Mouse (Mus musculus) CH12.LX (cell line): ENCODE results near the gene Tsg101. TPM values are rescaled to one million over a fixed set of nuclear protein-coding genes. Genes with fewer than 3 reads are reported as not detected.

Source experiments
- DNase-seq: peaks from one replicate; pipeline ENCODE4 v3.0.0-alpha.2; 2013; ENCODE audit errors: extremely low read depth
- H3K27ac ChIP-seq: 2 replicates; pipeline ENCODE4 v1.5.1; 2012; ENCODE audit warnings: low read depth, mild to moderate bottlenecking, control low read depth, moderate library complexity; ENCODE audit not compliant: insufficient read depth
- H3K27me3 ChIP-seq: replicated peaks from 2 replicates; pipeline ENCODE3; 2012; ENCODE audit warnings: inconsistent platforms
- H3K36me3 ChIP-seq, 2 experiments: replicated peaks in 1 of 2; 2 replicates each; pipeline versions ENCODE3 to v1.6.1; 2012; ENCODE audit warnings: inconsistent platforms in 1 of 2, low read length in 1 of 2, mild to moderate bottlenecking in 1 of 2, mixed read lengths in 1 of 2, moderate library complexity in 1 of 2; ENCODE audit not compliant: control insufficient read depth in 1 of 2, insufficient read depth in 1 of 2
- H3K4me1 ChIP-seq, 2 experiments: 2 replicates each; pipeline ENCODE4 v1.6.1; 2012; ENCODE audit warnings: inconsistent platforms in 1 of 2, moderate library complexity in 1 of 2; ENCODE audit not compliant: insufficient read depth in 2 of 2, control insufficient read depth in 1 of 2
- H3K4me2 ChIP-seq: 2 replicates; pipeline ENCODE4 v1.6.1; 2012; ENCODE audit warnings: low read depth, mild to moderate bottlenecking, control low read depth; ENCODE audit not compliant: poor library complexity, insufficient read depth, severe bottlenecking
- H3K4me3 ChIP-seq, 3 experiments: fragments of 150-350 bp in 1 of 3; sonication (generic) in 1 of 3; replicated peaks in 1 of 3; 2 replicates each; pipeline versions ENCODE3 to v1.5.1; 2011 to 2012; ENCODE audit warnings: low read depth in 2 of 3, low read length in 2 of 3, mild to moderate bottlenecking in 2 of 3, moderate library complexity in 2 of 3, control low read depth in 1 of 3, improper control_type of control experiment in 1 of 3, inconsistent platforms in 1 of 3, mixed read lengths in 1 of 3; ENCODE audit not compliant: poor library complexity in 1 of 3
- H3K79me2 ChIP-seq: replicated peaks from 2 replicates; pipeline ENCODE4 v1.6.1; 2012; ENCODE audit warnings: mild to moderate bottlenecking, moderate library complexity; ENCODE audit not compliant: control insufficient read depth, poor library complexity, insufficient read depth, severe bottlenecking; ENCODE audit errors: extremely low read depth
- H3K9ac ChIP-seq: 2 replicates; pipeline ENCODE4 v1.6.1; 2012; ENCODE audit warnings: low read depth, mild to moderate bottlenecking, control low read depth, moderate library complexity; ENCODE audit not compliant: insufficient read depth
- H3K9me3 ChIP-seq: replicated peaks from 2 replicates; pipeline ENCODE3; 2012; ENCODE audit warnings: low read length, inconsistent platforms, mixed read lengths
- CHD1 ChIP-seq: IDR thresholded peaks from 2 replicates; pipeline ENCODE4 v1.6.1; 2012; ENCODE audit warnings: low read depth, low read length, improper control_type of control experiment, inconsistent platforms
- CHD2 ChIP-seq: IDR thresholded peaks from 2 replicates; pipeline ENCODE4 v1.6.1; 2011; ENCODE audit warnings: low read length, improper control_type of control experiment
- CTCF ChIP-seq, 2 experiments: IDR thresholded peaks in 1 of 2; conservative IDR thresholded peaks in 1 of 2; 2 replicates each; pipeline ENCODE4 v1.5.1; 2011 to 2012; ENCODE audit warnings: low read depth in 2 of 2, low read length in 2 of 2, improper control_type of control experiment in 1 of 2, inconsistent platforms in 1 of 2, mild to moderate bottlenecking in 1 of 2, moderate library complexity in 1 of 2
- EP300 ChIP-seq: IDR thresholded peaks from 2 replicates; pipeline ENCODE4 v1.6.1; 2011; ENCODE audit warnings: low read length, improper control_type of control experiment
- GABPA ChIP-seq: IDR thresholded peaks from 2 replicates; pipeline ENCODE4 v1.6.1; 2012; ENCODE audit warnings: low read depth, low read length, improper control_type of control experiment, inconsistent platforms; ENCODE audit not compliant: insufficient replicate concordance
- IRF4 ChIP-seq: IDR thresholded peaks from 2 replicates; pipeline ENCODE4 v1.6.1; 2014; ENCODE audit warnings: low read depth, mild to moderate bottlenecking, inconsistent platforms, low read length, improper control_type of control experiment
- JUN ChIP-seq: IDR thresholded peaks from 2 replicates; pipeline ENCODE4 v1.6.1; 2011; ENCODE audit warnings: low read depth, mild to moderate bottlenecking, low read length, improper control_type of control experiment, moderate library complexity; ENCODE audit not compliant: insufficient read depth
- MAFK ChIP-seq: IDR thresholded peaks from 2 replicates; pipeline ENCODE4 v1.6.1; 2011; ENCODE audit warnings: low read length, improper control_type of control experiment; ENCODE audit not compliant: insufficient replicate concordance
- MAX ChIP-seq: IDR thresholded peaks from 2 replicates; pipeline ENCODE4 v1.6.1; 2011; ENCODE audit warnings: low read length, improper control_type of control experiment
- MAZ ChIP-seq: IDR thresholded peaks from 2 replicates; pipeline ENCODE4 v1.6.1; 2012; ENCODE audit warnings: low read depth, mild to moderate bottlenecking, inconsistent platforms, low read length, improper control_type of control experiment, moderate library complexity
- MEF2A ChIP-seq: IDR thresholded peaks from 2 replicates; pipeline ENCODE4 v1.6.1; 2014; ENCODE audit warnings: low read depth, mild to moderate bottlenecking, inconsistent platforms, low read length, improper control_type of control experiment, borderline replicate concordance
- NELFE ChIP-seq: IDR thresholded peaks from 2 replicates; pipeline ENCODE4 v1.6.1; 2011; ENCODE audit warnings: low read depth, low read length, improper control_type of control experiment
- PAX5 ChIP-seq: IDR thresholded peaks from 2 replicates; pipeline ENCODE4 v1.6.1; 2012; ENCODE audit warnings: low read length, inconsistent platforms, mixed read lengths
- POLR2A ChIP-seq: IDR thresholded peaks from 2 replicates; pipeline ENCODE4 v1.6.1; 2011; ENCODE audit warnings: low read depth, mild to moderate bottlenecking, improper control_type of control experiment, low read length
- RAD21 ChIP-seq: IDR thresholded peaks from 2 replicates; pipeline ENCODE4 v1.6.1; 2011; ENCODE audit warnings: low read depth, mild to moderate bottlenecking, low read length, improper control_type of control experiment, moderate library complexity
- TBP ChIP-seq: conservative IDR thresholded peaks from 2 replicates; pipeline ENCODE4 v1.6.1; 2011; ENCODE audit warnings: low read depth, low read length, improper control_type of control experiment
- UBTF ChIP-seq: IDR thresholded peaks from 2 replicates; pipeline ENCODE4 v1.6.1; 2012; ENCODE audit warnings: low read depth, mild to moderate bottlenecking, inconsistent platforms, low read length, improper control_type of control experiment, moderate library complexity
- USF1 ChIP-seq: IDR thresholded peaks from 2 replicates; pipeline ENCODE4 v1.6.1; 2014; ENCODE audit warnings: low read depth, mild to moderate bottlenecking, inconsistent platforms, low read length, improper control_type of control experiment
- ZMIZ1 ChIP-seq: IDR thresholded peaks from 2 replicates; pipeline ENCODE4 v1.6.1; 2012; ENCODE audit warnings: low read depth, mild to moderate bottlenecking, inconsistent platforms, low read length, improper control_type of control experiment
- dilution Hi-C: fragments of 300-500 bp; cut with MboI; formaldehyde crosslinking; loops from 2 replicates; pipeline ENCODE4 v1.14.3; 2020; ENCODE audit warnings: low sequenced_read_pairs; ENCODE audit not compliant: extremely low pct_unique_long_range_greater_than_20kb, extremely low pct_ligation_motif_present
- in situ Hi-C: fragments of 300-500 bp; cut with MboI; formaldehyde crosslinking; loops from 3 replicates; pipeline ENCODE4 v1.14.3; 2019; ENCODE audit warnings: low sequenced_read_pairs, low pct_ligation_motif_present, low pct_unique_long_range_greater_than_20kb, mixed read lengths
- polyA plus RNA-seq: library from polyadenylated mRNA; unstranded; fragments of >175 nt; gene quantifications from 2 replicates; pipeline ENCODE4 v1.2.1, GENCODE M21; 2012; ENCODE audit warnings: low read depth; ENCODE audit not compliant: insufficient read length
- total RNA-seq, 2 experiments: library from RNA; depleted of rRNA; stranded (reverse); fragments of 300-350 nt in 1 of 2; fragments of >200 nt in 1 of 2; gene quantifications; 2 replicates each; pipeline ENCODE4 v1.2.3; 2012 to 2014

The Tsg101 gene
- total and polyA plus RNA-seq, 3 experiments, result 19.8 to 93.5 (median 46.0) TPM

GRCm38 (mm10) chr7:46840787-46841525 lies 78.8 kb downstream of the Tsg101 start, which contains the start of gene Ldha:
Ldha (plus strand) TSS chr7:46841475.
- Histone ChIP-seq H3K79me2 (peaks cover 2% of the 10 kb centered on the region), H3K9ac (no peak within 1 kb of the TSS), H3K9me3 (no peaks in the 10 kb centered on the region), H3K36me3 (peaks cover 0 to 4% of the 10 kb centered on the region in 2 experiments), H3K27ac (no peak within 1 kb of the TSS), H3K4me2 (no peak within 1 kb of the TSS), H3K4me1 (peaks cover 5 to 26% of the 10 kb centered on the region in 2 experiments; a peak in 3 of 4 replicates), H3K4me3 (no peak within 1 kb of the TSS), H3K27me3 (no peaks in the 10 kb centered on the region)
- no peak for DNase-seq
- dilution Hi-C loops (no loop called here), in situ Hi-C loops (no loop called here)
- TF ChIP-seq PAX5, result no peak
- TF ChIP-seq ZMIZ1, result no peak

- no peaks in the 10 kb centered on the region for H3K79me2 ChIP-seq
- no peak overlapping the region for H3K4me3 ChIP-seq
- no peak for TF ChIP-seq EP300
- TF ChIP-seq UBTF, result no peak
- TF ChIP-seq JUN, result no peak
- TF ChIP-seq GABPA, result no peak
- TF ChIP-seq CHD2, result no peak
- no peak for TF ChIP-seq TBP
- TF ChIP-seq MAFK, result no peak
- TF ChIP-seq MEF2A, result no peak
- TF ChIP-seq USF1, result no peak
- TF ChIP-seq NELFE, result no peak
- no peak for TF ChIP-seq MAZ
- TF ChIP-seq IRF4, result no peak
- no peak for TF ChIP-seq POLR2A
- TF ChIP-seq ZMIZ1, result no peak
- no peak for TF ChIP-seq RAD21
- TF ChIP-seq CHD1, result no peak
- TF ChIP-seq CTCF (conservative IDR thresholded peaks at IDR 0.05 in 1 of 2, IDR thresholded peaks at IDR 0.05 in 1 of 2; ENCODE audit: low read depth in 2 of 2, low read length in 2 of 2), result no peak
- TF ChIP-seq MAX, result no peak
- H3K36me3 ChIP-seq, result peaks cover 0 to 4% of the 10 kb centered on the region in 2 experiments
- H3K9ac ChIP-seq, result no peak overlapping the region
- H3K9me3 ChIP-seq, result no peaks in the 10 kb centered on the region
- dilution Hi-C loops, result no loop called here
- no peak overlapping the region for H3K4me2 ChIP-seq
- H3K4me1 ChIP-seq, result peaks cover 5 to 29% of the 10 kb centered on the region in 2 experiments; a peak in 3 of 4 replicates
- in situ Hi-C loops, result no loop called here
- no peaks in the 10 kb centered on the region for H3K27me3 ChIP-seq
- no peak for DNase-seq
- no peak overlapping the region for H3K27ac ChIP-seq
Observed at GRCm38 (mm10) chr7:46840326-46840725, 79.4 kb downstream of the Tsg101 start.
